Mouse (Mus musculus) urinary bladder, adult 2 months (tissue): ENCODE measurements around the gene Kirrel3. TPM values are rescaled to one million over a fixed set of nuclear protein-coding genes. Genes with fewer than 3 reads are reported as not detected.

Source experiments
- DNase-seq: peaks from one replicate; pipeline ENCODE4 v3.0.0; 2022; ENCODE audit warnings: low spot score
- polyA plus RNA-seq: library from polyadenylated mRNA; depleted of rRNA; stranded (reverse); fragments of >200 nt; gene quantifications from 2 replicates; pipeline ENCODE4 v1.2.3, GENCODE M21; 2012

The Kirrel3 gene
- polyA plus RNA-seq, 1 experiment = 0.08 TPM

DNA sequence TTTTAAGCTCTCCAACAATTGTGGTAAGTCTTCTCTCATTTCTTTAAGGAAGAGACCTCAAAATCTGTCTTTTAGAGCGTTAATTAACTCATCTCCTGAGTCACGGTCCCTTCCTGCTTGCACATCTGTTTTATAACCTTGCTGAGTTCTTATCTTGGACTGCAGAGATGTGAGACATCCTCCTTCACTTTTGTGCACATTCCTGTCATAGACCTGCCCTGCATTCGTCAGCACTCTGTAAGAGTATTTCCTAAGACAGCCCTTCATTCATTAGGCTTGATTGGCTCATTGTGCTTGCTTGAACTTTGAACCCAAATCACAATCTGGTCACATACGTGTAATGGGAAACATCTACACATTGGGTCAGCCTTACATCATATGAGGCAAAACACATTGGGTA, 114.6 kb downstream of the Kirrel3 start:
- DNase-seq = no peak

- DNase-seq = no peak
Measured at GRCm38 (mm10) chr9:34603750-34604149, 118.1 kb downstream of the Kirrel3 start.

DNA sequence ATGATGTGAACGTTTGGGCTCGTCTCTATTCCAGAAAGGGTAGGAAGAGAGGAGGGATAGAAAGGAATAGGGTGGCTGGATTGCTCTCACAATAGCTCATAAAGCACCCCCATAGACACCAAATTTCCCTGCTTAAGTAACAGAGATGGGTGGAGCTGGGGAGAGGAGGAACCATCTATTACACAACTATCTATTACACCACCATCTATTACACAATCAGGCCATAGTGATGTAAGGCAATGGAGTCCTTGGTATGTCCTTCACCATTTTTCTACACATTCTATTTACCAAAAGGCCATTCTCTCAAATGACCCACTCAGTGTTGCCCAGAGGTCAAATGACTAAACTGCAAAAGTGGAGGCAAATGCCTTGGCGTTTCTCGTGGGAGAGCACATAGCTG, 119.2 kb downstream of the Kirrel3 start:
- no peak for DNase-seq

DNA sequence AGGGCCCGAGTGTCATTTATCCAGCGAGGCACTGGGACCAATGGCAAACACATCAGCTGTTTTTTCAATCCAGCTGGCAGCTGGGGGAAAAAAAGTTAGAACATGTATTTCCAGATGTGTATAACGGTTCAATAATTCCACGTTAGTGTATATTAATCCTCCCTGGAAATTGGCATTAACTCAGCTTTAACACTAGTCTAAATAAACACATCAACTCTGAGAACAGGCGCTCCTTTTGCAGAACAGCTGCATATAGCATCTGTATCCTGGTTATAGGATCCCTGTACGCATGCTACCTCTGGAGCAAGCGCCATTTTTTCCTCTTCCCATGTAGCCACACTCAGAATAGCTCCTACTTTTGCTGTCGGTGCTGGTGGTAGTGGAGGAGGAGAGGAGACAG, 119.8 kb downstream of the Kirrel3 start:
- no peak for DNase-seq

DNA sequence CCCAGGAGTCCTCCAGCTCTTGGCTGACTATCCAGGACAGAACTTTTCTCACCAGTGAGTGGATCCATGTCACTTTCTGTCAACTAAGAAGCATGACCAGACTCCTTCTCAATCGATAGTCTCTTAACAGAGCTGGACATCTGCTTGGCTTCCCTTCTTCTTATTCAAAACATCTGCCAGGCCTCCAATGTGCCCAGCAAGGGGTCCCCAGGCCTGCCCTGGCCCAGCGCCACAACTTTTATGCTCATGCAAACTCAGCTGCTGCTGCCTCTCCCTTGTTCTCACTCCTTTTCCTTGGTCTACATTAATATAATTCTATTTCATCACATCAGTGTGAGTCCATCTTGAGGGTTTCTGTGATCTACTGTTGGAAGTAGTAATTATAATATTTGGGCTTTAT, 122.3 kb downstream of the Kirrel3 start:
- no peak for DNase-seq

DNA sequence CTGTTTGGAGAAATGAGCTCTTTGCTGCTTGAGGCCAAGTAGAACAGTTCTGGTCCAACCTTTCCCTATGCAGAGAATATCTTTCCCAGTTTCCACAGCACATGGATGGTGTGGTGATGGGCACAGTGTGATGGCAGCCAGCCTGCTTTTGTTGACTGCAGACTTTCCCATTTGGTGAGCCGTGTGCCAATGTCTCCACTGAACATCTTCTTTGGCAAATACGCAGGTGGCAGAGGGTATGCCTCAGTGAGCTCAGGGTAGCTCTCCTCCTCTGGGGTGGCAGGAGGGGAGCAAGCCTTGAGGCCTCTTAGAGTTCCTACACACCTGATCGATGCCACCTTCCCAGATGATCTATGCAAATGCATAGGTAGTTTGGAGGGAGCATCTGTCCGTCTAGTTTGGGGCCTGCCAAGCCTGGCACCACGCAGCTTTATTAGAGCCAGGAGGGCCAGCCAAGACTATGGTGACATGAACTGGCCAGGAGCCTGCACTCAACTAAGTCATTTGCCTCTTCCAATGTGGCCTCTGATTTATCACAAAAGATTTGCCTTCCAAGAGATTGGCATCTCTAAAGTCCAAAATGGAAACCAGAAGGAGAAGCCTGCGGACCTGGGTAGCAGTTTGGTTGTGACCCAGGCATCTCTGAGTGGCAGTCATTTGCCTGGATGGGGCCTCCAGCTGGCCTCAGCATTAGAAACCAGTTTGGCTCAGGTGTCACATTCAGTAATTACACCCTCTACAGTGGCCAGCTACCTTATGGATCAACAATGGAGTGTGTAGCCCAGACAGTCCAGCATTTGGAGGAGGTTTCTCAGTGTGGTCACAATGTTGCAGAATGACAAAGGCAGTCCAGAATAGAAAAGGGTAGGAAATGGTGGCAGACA, 127.4 kb downstream of the Kirrel3 start:
- DNase-seq = no peak

DNA sequence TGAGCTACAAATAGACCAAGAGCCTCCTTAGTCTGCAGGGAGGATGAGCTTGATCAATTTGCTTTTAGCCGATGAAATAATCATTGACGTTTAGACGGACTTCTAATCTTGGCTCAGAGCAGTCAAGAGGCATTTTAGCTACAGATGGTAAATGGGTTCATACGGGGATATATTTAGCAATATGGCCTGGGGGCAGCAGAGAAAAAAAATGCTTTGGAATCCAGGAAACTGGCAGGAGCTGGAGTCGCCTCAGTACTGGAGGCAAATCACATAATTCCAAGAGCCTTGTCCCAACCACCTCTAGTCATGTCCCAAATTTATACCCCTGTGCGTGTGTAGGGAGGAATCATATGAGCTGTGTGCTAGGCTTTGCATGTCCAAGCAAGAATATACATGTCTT, 132.4 kb downstream of the Kirrel3 start:
- DNase-seq = no peak

DNA sequence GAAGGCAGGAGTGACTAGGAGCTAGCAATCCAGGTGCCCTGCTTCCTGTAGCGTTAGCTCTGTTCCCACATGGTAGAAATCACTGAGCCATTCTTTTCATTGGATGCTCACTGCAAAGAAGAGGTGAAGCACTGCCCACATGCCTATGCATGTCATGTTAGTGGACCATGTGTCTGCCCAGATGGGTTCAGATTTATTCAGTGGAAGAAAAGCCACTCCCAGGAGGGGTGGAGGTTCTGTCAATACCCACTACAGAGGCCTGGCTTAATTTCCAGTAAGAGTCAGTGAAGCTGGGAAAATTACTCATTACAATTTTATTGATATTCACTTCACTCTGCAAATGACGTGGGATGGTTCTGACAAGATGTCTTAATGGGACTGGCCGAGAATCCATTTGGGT, 134.2 kb downstream of the Kirrel3 start:
- no peak for DNase-seq

GRCm38 (mm10) chr9:34623526-34623925, 137.8 kb downstream of the Kirrel3 start:
- DNase-seq = no peak

- DNase-seq = no peak
Measured at GRCm38 (mm10) chr9:34624021-34624420, 138.3 kb downstream of the Kirrel3 start.

DNA sequence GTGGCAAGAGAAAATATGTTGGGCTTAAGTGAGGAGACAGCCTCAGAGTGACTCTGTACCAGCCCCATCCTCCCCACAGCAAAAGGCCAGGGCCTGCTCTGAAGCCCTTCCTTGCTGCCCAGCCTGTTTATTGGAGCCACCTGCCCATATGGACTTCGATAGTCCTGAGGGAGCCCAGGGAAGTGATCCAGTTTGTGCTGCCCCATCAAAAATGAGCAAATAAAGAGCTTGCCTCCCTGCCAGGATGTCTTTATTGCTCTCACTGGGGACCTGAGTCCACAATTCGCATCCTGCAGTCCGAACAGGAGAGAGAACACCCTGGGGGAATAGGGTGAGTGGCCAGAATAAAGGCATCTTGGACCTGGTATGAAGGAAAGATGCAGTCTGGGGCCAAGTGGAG, 143.1 kb downstream of the Kirrel3 start:
- no peak for DNase-seq

- no peak for DNase-seq
Measured at GRCm38 (mm10) chr9:34635696-34636095, 150.0 kb downstream of the Kirrel3 start.

DNA sequence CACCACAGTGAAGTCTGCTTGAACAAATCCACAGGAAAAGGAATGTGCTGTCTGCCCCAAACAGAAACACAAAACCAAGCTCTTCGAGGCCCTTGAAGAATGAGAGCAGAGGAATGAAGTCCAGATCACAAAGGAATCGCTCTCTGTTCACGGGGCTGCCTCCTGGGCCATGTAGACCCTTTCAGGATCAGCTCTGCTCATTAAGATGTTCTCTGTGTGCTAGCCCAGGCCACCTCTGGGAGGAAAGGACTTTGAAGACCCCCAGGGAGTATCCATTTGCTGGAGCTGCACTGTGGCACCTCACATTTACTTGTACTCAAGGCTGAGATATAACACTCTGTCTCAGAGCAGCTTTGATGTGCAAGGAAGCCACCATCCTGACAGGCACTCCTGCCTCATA, 158.2 kb downstream of the Kirrel3 start:
- no peak for DNase-seq

GRCm38 (mm10) chr9:34644392-34644791, 158.7 kb downstream of the Kirrel3 start:
- DNase-seq = no peak

DNA sequence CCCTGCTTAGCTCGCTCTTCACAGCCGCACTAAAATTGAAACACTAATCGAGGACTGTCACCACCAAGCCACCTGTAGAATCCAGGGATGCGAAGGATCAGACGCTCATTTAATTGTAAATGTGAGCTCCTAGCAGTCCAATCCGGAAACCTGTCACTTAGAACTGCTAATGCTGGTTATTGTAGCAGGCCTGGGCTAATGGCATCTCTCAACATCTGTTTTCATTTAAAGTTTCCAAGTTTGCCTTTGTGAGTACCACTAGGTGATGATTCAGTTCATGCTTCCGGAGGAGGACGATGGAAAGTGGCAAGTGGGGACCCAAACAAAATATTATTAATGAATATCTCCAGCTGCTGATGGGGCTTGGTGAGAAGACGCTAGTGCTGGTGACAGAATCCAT, 161.1 kb downstream of the Kirrel3 start:
- DNase-seq = no peak

GRCm38 (mm10) chr9:34652278-34652677, 166.6 kb downstream of the Kirrel3 start:
- no peak for DNase-seq

- DNase-seq = no peak
Measured at GRCm38 (mm10) chr9:34653141-34653540, 167.4 kb downstream of the Kirrel3 start.

GRCm38 (mm10) chr9:34660566-34660965, 174.9 kb downstream of the Kirrel3 start:
- DNase-seq = no peak

DNA sequence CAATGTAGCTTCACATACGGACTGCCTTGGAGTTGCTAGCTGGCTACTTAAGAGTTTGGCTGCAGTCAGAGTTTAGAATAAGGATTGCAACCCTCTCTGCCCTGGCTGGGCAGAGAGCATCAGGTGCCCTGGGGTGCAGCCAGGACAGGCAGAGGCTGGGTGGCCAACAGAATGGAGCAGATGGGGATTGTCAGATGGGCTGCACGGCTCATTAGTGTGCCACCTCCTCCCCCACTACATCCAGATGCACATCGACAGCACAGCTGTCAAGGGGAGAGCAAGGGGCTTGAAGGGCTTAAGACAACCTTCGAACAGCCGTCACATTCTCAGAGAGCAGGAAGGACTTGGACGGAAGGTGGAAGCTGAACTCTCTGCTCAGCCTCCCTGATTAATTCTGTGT, 177.7 kb downstream of the Kirrel3 start:
- no peak for DNase-seq

- no peak for DNase-seq
Measured at GRCm38 (mm10) chr9:34665361-34666129, 179.9 kb downstream of the Kirrel3 start.

- DNase-seq = no peak
Measured at GRCm38 (mm10) chr9:34667182-34667581, 181.5 kb downstream of the Kirrel3 start.

GRCm38 (mm10) chr9:34670906-34671305, 185.2 kb downstream of the Kirrel3 start:
- DNase-seq = no peak

DNA sequence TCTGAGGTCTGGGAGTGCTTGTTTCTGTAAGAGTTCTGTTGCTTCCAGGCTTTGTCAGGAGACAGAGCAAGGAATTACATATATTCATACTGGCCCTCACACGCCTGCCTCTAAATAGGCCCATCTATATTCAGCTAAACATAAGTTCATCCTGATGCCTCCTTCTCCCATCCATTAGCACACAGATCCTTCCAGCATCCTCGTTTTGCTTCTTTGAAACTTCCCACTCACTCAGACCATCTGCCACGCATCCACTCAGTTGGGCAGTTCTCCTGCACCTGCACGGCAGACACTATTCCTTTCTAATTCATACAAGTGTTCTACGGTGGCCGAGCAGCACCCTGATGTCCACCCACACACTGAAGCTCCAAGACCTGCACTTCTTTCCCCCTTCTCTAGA, 201.1 kb downstream of the Kirrel3 start:
- DNase-seq = no peak
